ENCODE assay signal across 29 mouse cellular contexts in the genomic region with DNA sequence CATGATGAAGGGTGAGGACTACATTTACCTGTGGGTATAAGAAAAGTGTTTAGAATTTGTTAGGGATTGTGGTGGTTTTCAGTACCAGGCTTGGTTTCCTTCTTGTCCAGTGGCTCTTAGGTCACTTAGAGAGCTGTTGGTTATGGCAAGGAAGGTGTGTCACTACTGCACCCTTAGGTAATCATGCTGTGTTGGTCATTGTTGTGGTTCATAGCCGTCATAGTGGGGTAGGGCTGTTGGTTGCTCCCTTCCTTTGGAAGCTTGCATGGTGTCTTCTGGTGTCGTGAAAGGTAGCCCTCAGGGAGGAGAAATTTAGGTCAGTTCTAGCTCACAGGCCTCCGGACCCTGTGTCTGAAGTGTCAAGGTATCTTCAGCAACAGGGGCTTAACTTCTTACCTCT. TPM values are rescaled to one million over a fixed set of nuclear protein-coding genes. Genes with fewer than 3 reads are reported as not detected.
DNase-seq lines count a peak whose midpoint lies in the region; ATAC-seq and TF ChIP-seq lines count a peak whose summit lies in the region.
"Had no signal": no experiment of that assay in that cellular context is flagged by ENCODE, and none has a peak within 500 bp of the region (broad histone marks: within the 10 kb centered on the region; RNA-seq: fewer than 3 reads in every experiment).

No protein-coding gene starts in this region.

- H3K27ac ChIP-seq in spleen, adult 2 months (ENCODE audit: insufficient read depth, low read length) = 0 out of 2 replicates have a peak overlapping the region, but pooled peaks have one; percentile 2
- H3K27ac ChIP-seq in stomach, postnatal 0 days (replicated peaks) = no peak overlapping the region
- H3K27ac ChIP-seq: embryonic facial prominence, embryonic 12.5 days; embryonic facial prominence, embryonic 15.5 days; forebrain, embryonic 12.5 days; forebrain, embryonic 15.5 days; heart, adult 2 months; heart, embryonic 10.5 days; heart, embryonic 13.5 days; hindbrain, embryonic 10.5 days; hindbrain, embryonic 13.5 days had no signal

- intact Hi-C loops in heart, postnatal 10 days (cut with DNase I) = no loop called here

- TF ChIP-seq EP300 in stomach, postnatal 0 days (optimal IDR thresholded peaks at IDR 0.05) = no peak

- H3K9ac ChIP-seq in stomach, postnatal 0 days (ENCODE audit: low read length) = no peak overlapping the region
- H3K9ac ChIP-seq: embryonic facial prominence, embryonic 12.5 days; embryonic facial prominence, embryonic 15.5 days; forebrain, embryonic 12.5 days; forebrain, embryonic 15.5 days; heart, embryonic 13.5 days; hindbrain, embryonic 13.5 days had no signal

- DNase-seq in spleen, adult 2 months (ENCODE audit: low read depth in 1 of 2, low spot score in 2 of 2) = no peak
- no peak for DNase-seq in spleen, postnatal 36 days (ENCODE audit: low spot score in 2 of 2)
- peak; percentile 40 for DNase-seq in naive thymus-derived CD4-positive, alpha-beta T cell, adult 2 months (ENCODE audit: low read depth)
- no peak for DNase-seq in stomach, postnatal 0 days (ENCODE audit: low spot score)
- DNase-seq in embryo, embryonic 10 days (ENCODE audit: low spot score) = no peak
- no peak for DNase-seq in heart, postnatal 10 days
- no peak for DNase-seq in left cerebral cortex, adult 9 months (ENCODE audit: low spot score in 2 of 2)
- DNase-seq: adrenal gland, adult 2 months; adrenal gland, postnatal 14 days; B cell, adult 2 months; cerebellum, adult 11 months; cerebellum, adult 2 months; cerebellum, adult 9-11 months; cerebellum, postnatal 25 days; gastrocnemius, postnatal 25 days; heart, adult 2 months had no signal

- no peak overlapping the region for H3K4me2 ChIP-seq in stomach, postnatal 0 days (replicated peaks; ENCODE audit: low read depth)
- H3K4me2 ChIP-seq: embryonic facial prominence, embryonic 12.5 days; embryonic facial prominence, embryonic 15.5 days; forebrain, embryonic 12.5 days; forebrain, embryonic 15.5 days; heart, embryonic 13.5 days; hindbrain, embryonic 13.5 days had no signal

- TF ChIP-seq POLR2A in spleen, adult 2 months (IDR thresholded peaks at IDR 0.05; ENCODE audit: low read depth, low read length) = no peak

- TF ChIP-seq CTCF in spleen, adult 2 months (IDR thresholded peaks at IDR 0.05; ENCODE audit: extremely low read depth, insufficient read depth, insufficient read length, insufficient replicate concordance) = no peak
- TF ChIP-seq CTCF in stomach, postnatal 0 days (IDR thresholded peaks at IDR 0.05; ENCODE audit: low read depth) = no peak

- peak; percentile 83 for ATAC-seq in megakaryocyte, adult 5-6 weeks (ENCODE audit: poor library complexity, severe bottlenecking)
- peak; percentile 84 for ATAC-seq in stomach, postnatal 0 days (ENCODE audit: low FRiP score, low TSS enrichment)
- ATAC-seq: forebrain, embryonic 15.5 days; hindbrain, embryonic 16.5 days; Patski had no signal

- no peaks in the 10 kb centered on the region for H3K9me3 ChIP-seq in stomach, postnatal 0 days (ENCODE audit: control insufficient read depth, low read length)
- H3K9me3 ChIP-seq: embryonic facial prominence, embryonic 12.5 days; embryonic facial prominence, embryonic 15.5 days; forebrain, embryonic 12.5 days; forebrain, embryonic 15.5 days; G1E; heart, embryonic 10.5 days; heart, embryonic 13.5 days; hindbrain, embryonic 10.5 days; hindbrain, embryonic 13.5 days had no signal

- H3K4me3 ChIP-seq in spleen, adult 2 months (ENCODE audit: extremely low read depth, insufficient read depth, insufficient read length) = no peak overlapping the region
- H3K4me3 ChIP-seq in stomach, postnatal 0 days (ENCODE audit: low read depth, low read length) = no peak overlapping the region
- H3K4me3 ChIP-seq: embryonic facial prominence, embryonic 12.5 days; embryonic facial prominence, embryonic 15.5 days; forebrain, embryonic 12.5 days; forebrain, embryonic 15.5 days; heart, adult 2 months; heart, embryonic 10.5 days; heart, embryonic 13.5 days; hindbrain, embryonic 10.5 days; hindbrain, embryonic 13.5 days had no signal

- 89% methylated on average over 3 of the region's 3 CpGs for WGBS in spleen, adult 2 months
- 76% methylated on average over 3 of the region's 3 CpGs for WGBS in stomach, postnatal 0 days

- no peaks in the 10 kb centered on the region for H3K27me3 ChIP-seq in spleen, adult 2 months (ENCODE audit: control insufficient read depth, insufficient read depth, low read length)
- no peaks in the 10 kb centered on the region for H3K27me3 ChIP-seq in stomach, postnatal 0 days (ENCODE audit: control insufficient read depth, insufficient read depth, low read length)
- H3K27me3 ChIP-seq: CH12.LX; embryonic facial prominence, embryonic 12.5 days; embryonic facial prominence, embryonic 15.5 days; forebrain, embryonic 12.5 days; forebrain, embryonic 15.5 days; heart, embryonic 13.5 days; hindbrain, embryonic 13.5 days; Patski had no signal

- H3K4me1 ChIP-seq in spleen, adult 2 months (ENCODE audit: control insufficient read depth, insufficient read depth, insufficient read length) = peaks cover 14% of the 10 kb centered on the region; the same call in 1 of the 2 replicates
- H3K4me1 ChIP-seq in stomach, postnatal 0 days (replicated peaks; ENCODE audit: control insufficient read depth, insufficient read depth) = no peaks in the 10 kb centered on the region
- H3K4me1 ChIP-seq: embryonic facial prominence, embryonic 12.5 days; embryonic facial prominence, embryonic 15.5 days; heart, embryonic 10.5 days; heart, embryonic 13.5 days; hindbrain, embryonic 10.5 days had no signal

- H3K36me3 ChIP-seq in spleen, adult 2 months (ENCODE audit: control insufficient read depth, insufficient read depth, low read length) = no peaks in the 10 kb centered on the region
- no peaks in the 10 kb centered on the region for H3K36me3 ChIP-seq in stomach, postnatal 0 days (ENCODE audit: control insufficient read depth, insufficient read depth, low read length)
- H3K36me3 ChIP-seq: embryonic facial prominence, embryonic 12.5 days; embryonic facial prominence, embryonic 15.5 days; forebrain, embryonic 12.5 days; forebrain, embryonic 15.5 days; heart, embryonic 10.5 days; heart, embryonic 13.5 days; hindbrain, embryonic 13.5 days had no signal

RNA-seq across cellular contexts. Expression of a gene that starts 46.0 kb away (rescaled TPM):
- 10.7 and 12.6 TPM in 2 replicates for polyA plus RNA-seq in spleen, adult 2 months (2012; rRNA removed)
- 58.0 and 68.0 TPM in 2 replicates for total RNA-seq in megakaryocyte, adult 5-6 weeks (2015)
- total RNA-seq in megakaryocyte, adult 5-6 weeks (2017) = 55.6 and 60.3 TPM in 2 replicates
- polyA plus RNA-seq in stomach, postnatal 0 days (2015; fragmentation: Nextera tagmentation; extraction: Ambion mirVana) = 4.2 and 4.4 TPM in 2 replicates
- 10 to 100 TPM; 15.8 to 16.2 TPM for total RNA-seq in heart, postnatal 10 days (2021)
